Mouse (Mus musculus) ES-E14 (cell line): ENCODE results near the gene Usp3. TPM values are rescaled to one million over a fixed set of nuclear protein-coding genes. Genes with fewer than 3 reads are reported as not detected.

ENCODE experiments used
- DNase-seq: peaks from one replicate; pipeline ENCODE4 v3.0.0-alpha.2; 2013; ENCODE audit warnings: low read depth, low spot score
- H3K27ac ChIP-seq: 2 replicates; pipeline ENCODE4 v1.5.1; 2012; ENCODE audit warnings: low read depth, mild to moderate bottlenecking, low read length, moderate library complexity, mixed read lengths; ENCODE audit not compliant: poor library complexity, insufficient read depth, severe bottlenecking
- H3K36me3 ChIP-seq: 2 replicates; pipeline ENCODE4 v1.6.1; 2012; ENCODE audit warnings: mild to moderate bottlenecking, low read length, moderate library complexity, mixed read lengths; ENCODE audit not compliant: control insufficient read depth, poor library complexity, insufficient read depth, severe bottlenecking
- H3K4me1 ChIP-seq, 2 experiments: fragments of 150-350 bp in 1 of 2; sonication (generic) in 1 of 2; 2 replicates each; pipeline ENCODE4 v1.6.1; 2012; ENCODE audit warnings: low read length in 2 of 2, mild to moderate bottlenecking in 1 of 2, mixed read lengths in 1 of 2; ENCODE audit not compliant: control insufficient read depth in 2 of 2, insufficient read depth in 2 of 2, poor library complexity in 1 of 2
- H3K4me3 ChIP-seq, 2 experiments: fragments of 150-350 bp in 1 of 2; sonication (generic) in 1 of 2; 2 replicates each; pipeline ENCODE4 v1.5.1; 2012; ENCODE audit warnings: low read length in 2 of 2, low read depth in 1 of 2, mild to moderate bottlenecking in 1 of 2, mixed read lengths in 1 of 2; ENCODE audit not compliant: insufficient read depth in 1 of 2, poor library complexity in 1 of 2, severe bottlenecking in 1 of 2
- H3K9ac ChIP-seq: 2 replicates; pipeline ENCODE4 v1.6.1; 2012; ENCODE audit warnings: low read depth, mild to moderate bottlenecking, low read length, mixed read lengths; ENCODE audit not compliant: poor library complexity, insufficient read depth, severe bottlenecking
- H3K9me3 ChIP-seq: fragments of 150-350 bp; sonication (generic); 2 replicates; pipeline ENCODE4 v1.6.1; 2012; ENCODE audit warnings: low read depth, mild to moderate bottlenecking, low read length; ENCODE audit not compliant: control insufficient read depth, insufficient read depth
- CHD2 ChIP-seq: IDR thresholded peaks from 2 replicates; pipeline ENCODE4 v1.6.1; 2014; ENCODE audit warnings: mild to moderate bottlenecking, low read depth, low read length, inconsistent platforms
- HCFC1 ChIP-seq: IDR thresholded peaks from 2 replicates; pipeline ENCODE4 v1.6.1; 2012; ENCODE audit warnings: low read length, inconsistent platforms, borderline replicate concordance; ENCODE audit not compliant: insufficient read depth
- MAFK ChIP-seq: IDR thresholded peaks from 2 replicates; pipeline ENCODE4 v1.6.1; 2014; ENCODE audit warnings: mild to moderate bottlenecking, low read depth, low read length, inconsistent platforms; ENCODE audit not compliant: insufficient read depth
- ZC3H11A ChIP-seq: IDR thresholded peaks from 2 replicates; pipeline ENCODE4 v1.6.1; 2012; ENCODE audit warnings: low read depth, mild to moderate bottlenecking, inconsistent platforms, low read length, borderline replicate concordance
- ZNF384 ChIP-seq: IDR thresholded peaks from 2 replicates; pipeline ENCODE4 v1.6.1; 2012; ENCODE audit warnings: low read depth, low read length, inconsistent platforms
- in situ Hi-C, 2 experiments: fragments of 600-800 bp; cut with MboI; formaldehyde crosslinking; loops; one replicate each; pipeline ENCODE4 v1.15.1; 2025; ENCODE audit warnings: low sequenced_read_pairs in 2 of 2, inconsistent platforms in 1 of 2; ENCODE audit not compliant: unreplicated experiment in 2 of 2
- total RNA-seq: library from RNA; depleted of rRNA; stranded (reverse); fragments of 300-350 nt; gene quantifications from 2 replicates; pipeline ENCODE4 v1.2.3, GENCODE M21; 2012

Gene Usp3
- total RNA-seq, 1 experiment: 12.4 TPM

- Histone ChIP-seq H3K36me3 (peaks cover 7% of the 10 kb centered on the region; the same call in 1 of the 2 replicates), H3K4me3 (no peak overlapping the region), H3K9me3 (no peaks in the 10 kb centered on the region), H3K4me1 (no peaks in the 10 kb centered on the region), H3K9ac (no peak overlapping the region), H3K27ac (no peak overlapping the region)
- DNase-seq: no peak
- in situ Hi-C loops: no loop called here
- no peak for TF ChIP-seq MAFK
- no peak for TF ChIP-seq HCFC1
- no peak for TF ChIP-seq ZNF384
- TF ChIP-seq ZC3H11A: no peak
- no peak for TF ChIP-seq CHD2
These were observed 72.6 kb downstream of the Usp3 start for GRCm38 (mm10) chr9:66520299-66520698.

GRCm38 (mm10) chr9:66518901-66519300 lies 74.0 kb downstream of the Usp3 start:
- H3K36me3 ChIP-seq: peaks cover 7% of the 10 kb centered on the region; the same call in 1 of the 2 replicates
- peaks cover 4% of the 10 kb centered on the region in 2 experiments; a peak in 3 of 4 replicates for H3K4me1 ChIP-seq
- in situ Hi-C loops: no loop called here
- DNase-seq: no peak
- H3K27ac ChIP-seq: no peak overlapping the region
- no peak overlapping the region for H3K9ac ChIP-seq
- no peak for TF ChIP-seq ZNF384
- no peak for TF ChIP-seq MAFK
- no peak for TF ChIP-seq CHD2
- no peak for TF ChIP-seq HCFC1
- TF ChIP-seq ZC3H11A: no peak
- no peak overlapping the region for H3K4me3 ChIP-seq
- H3K9me3 ChIP-seq: no peaks in the 10 kb centered on the region

GRCm38 (mm10) chr9:66518251-66518650 lies 74.7 kb downstream of the Usp3 start:
- Histone ChIP-seq H3K4me3 (no peak overlapping the region), H3K9me3 (no peaks in the 10 kb centered on the region), H3K27ac (no peak overlapping the region), H3K4me1 (peaks cover 5 to 6% of the 10 kb centered on the region in 2 experiments; a peak in 3 of 4 replicates), H3K36me3 (peaks cover 7% of the 10 kb centered on the region; the same call in 1 of the 2 replicates), H3K9ac (no peak overlapping the region)
- in situ Hi-C loops: no loop called here
- no peak for TF ChIP-seq CHD2
- no peak for TF ChIP-seq ZC3H11A
- TF ChIP-seq HCFC1: no peak
- TF ChIP-seq MAFK: no peak
- TF ChIP-seq ZNF384: no peak
- DNase-seq: no peak

GRCm38 (mm10) chr9:66517746-66518145 lies 75.2 kb downstream of the Usp3 start:
- TF ChIP-seq MAFK (no peak), ZC3H11A (no peak), CHD2 (no peak), HCFC1 (no peak), ZNF384 (no peak)
- in situ Hi-C loops: no loop called here
- no peak for DNase-seq
- Histone ChIP-seq H3K9ac (no peak overlapping the region), H3K27ac (no peak overlapping the region), H3K36me3 (peaks cover 7% of the 10 kb centered on the region; the same call in 1 of the 2 replicates), H3K4me1 (peaks cover 8% of the 10 kb centered on the region in 2 experiments; a peak in 3 of 4 replicates), H3K9me3 (no peaks in the 10 kb centered on the region), H3K4me3 (no peak overlapping the region)
